Mouse (Mus musculus): ENCODE measurements at regions not wholly inside any gene's neighbourhood (a gene's known extent, or its start where the extent isn't known, plus 50 kb on each side); places are given as distances from the start of the nearest gene placed in this dataset.

GRCm38 (mm10) chr1:157740725-157741665 is 234.5 kb downstream of the Sec16b start:
- TF ChIP-seq CTCF (IDR thresholded peaks at IDR 0.05) = no peak
- TF ChIP-seq EP300 (IDR thresholded peaks at IDR 0.05) = no peak
